Mouse (Mus musculus) subcutaneous adipose tissue, adult 2 months (tissue): ENCODE measurements around the gene Ubap2. TPM values are rescaled to one million over a fixed set of nuclear protein-coding genes. Genes with fewer than 3 reads are reported as not detected.

Experiments used
- polyA plus RNA-seq: library from polyadenylated mRNA; depleted of rRNA; stranded (reverse); fragments of >200 nt; gene quantifications from 2 replicates; pipeline ENCODE4 v1.2.3, GENCODE M21; 2012; ENCODE audit warnings: low replicate concordance; rRNA removed

Ubap2 gene
- polyA plus RNA-seq: 50.5 and 60.0 TPM in 2 replicates

GRCm38 (mm10) chr4:41274980-41275850 is at the start of gene Ubap2:
Gene Ubap2 (minus strand): TSS chr4:41275144.

GRCm38 (mm10) chr4:41314141-41315129 is 39.5 kb upstream of the Ubap2 start, which contains the start of gene Dcaf12:
Gene Dcaf12 (minus strand): TSS chr4:41314889.

Other genes starting within 250 kb of the Ubap2 start
- gene Aqp7, start 227.0 kb downstream of the Ubap2 start, polyA plus RNA-seq: 43.3 and 234 TPM in 2 replicates
- gene Aqp3, start 177.0 kb downstream of the Ubap2 start, polyA plus RNA-seq: 0.96 and 8.0 TPM in 2 replicates
- 54.2 and 70.2 TPM in 2 replicates for gene Nol6, start 150.7 kb downstream of the Ubap2 start, polyA plus RNA-seq
- 57.1 and 61.8 TPM in 2 replicates for gene Ube2r2, start 139.4 kb downstream of the Ubap2 start, polyA plus RNA-seq
- gene Dcaf12, start 39.7 kb upstream of the Ubap2 start, polyA plus RNA-seq: 28.1 and 38.7 TPM in 2 replicates
- 34.9 and 47.2 TPM in 2 replicates for gene Ubap1, start 73.9 kb upstream of the Ubap2 start, polyA plus RNA-seq
- 0.27 and 1.3 TPM in 2 replicates for gene Kif24, start 189.7 kb upstream of the Ubap2 start, polyA plus RNA-seq
- gene Nudt2, start 190.0 kb upstream of the Ubap2 start, polyA plus RNA-seq: 23.4 and 27.8 TPM in 2 replicates
- 15.4 and 32.5 TPM in 2 replicates for gene AI464131, start 227.9 kb upstream of the Ubap2 start, polyA plus RNA-seq
- 0.27 TPM in 1 of 2 replicates, not detected in the other for gene 1110017D15Rik, start 242.2 kb upstream of the Ubap2 start, polyA plus RNA-seq